Mouse (Mus musculus) heart, adult 2 months (tissue): ENCODE measurements around the gene Ddx23. TPM values are rescaled to one million over a fixed set of nuclear protein-coding genes. Genes with fewer than 3 reads are reported as not detected.

Source experiments
- DNase-seq, 2 experiments: peaks; one replicate each; pipeline ENCODE4 v3.0.0; 2021
- H3K27ac ChIP-seq: fragments of 200-600 bp; 2 replicates; pipeline ENCODE4 v1.8.1; 2022
- H3K27me3 ChIP-seq: fragments of 200-500 bp; 2 replicates; pipeline ENCODE4 v1.6.1; 2012; ENCODE audit warnings: mild to moderate bottlenecking, low read length, inconsistent platforms, mixed read lengths; ENCODE audit not compliant: control insufficient read depth, insufficient read depth
- H3K36me3 ChIP-seq: fragments of 200-500 bp; 2 replicates; pipeline ENCODE4 v1.6.1; 2012; ENCODE audit warnings: low read length, inconsistent platforms; ENCODE audit not compliant: control insufficient read depth, insufficient read depth
- H3K4me1 ChIP-seq: fragments of 200-500 bp; 2 replicates; pipeline ENCODE4 v1.6.1; 2011; ENCODE audit warnings: low read length; ENCODE audit not compliant: control insufficient read depth, insufficient read depth
- H3K4me3 ChIP-seq: fragments of 200-600 bp; 2 replicates; pipeline ENCODE4 v1.8.1; 2022
- H3K79me2 ChIP-seq: fragments of 200-500 bp; replicated peaks from 2 replicates; pipeline ENCODE4 v1.6.1; 2012; ENCODE audit warnings: mild to moderate bottlenecking, inconsistent platforms, low read length, moderate library complexity, mixed read lengths; ENCODE audit not compliant: control insufficient read depth, insufficient read depth
- H3K9ac ChIP-seq: fragments of 200-500 bp; 2 replicates; pipeline ENCODE4 v1.6.1; 2012; ENCODE audit warnings: low read depth, mild to moderate bottlenecking, control low read depth, inconsistent platforms, low read length, mixed read lengths
- CTCF ChIP-seq: fragments of 200-600 bp; IDR thresholded peaks from 2 replicates; pipeline ENCODE4 v1.8.1; 2022; ENCODE audit warnings: antibody characterized with exemption, mild to moderate bottlenecking, moderate library complexity
- EP300 ChIP-seq: fragments of 200-500 bp; IDR thresholded peaks from 2 replicates; pipeline ENCODE4 v1.6.1; 2011; ENCODE audit warnings: low read depth, low read length, control low read depth; ENCODE audit not compliant: insufficient read depth
- POLR2A ChIP-seq: fragments of 200-500 bp; IDR thresholded peaks from 2 replicates; pipeline ENCODE4 v1.6.1; 2011; ENCODE audit warnings: mild to moderate bottlenecking, low read depth, low read length, control low read depth; ENCODE audit not compliant: insufficient read depth
- WGBS: fragments of 180-500 bp; shearing (Covaris S2); methylation state at CpG from one replicate; pipeline ENCODE4 v1.1.7; 2018; 5-methylcytosine and 5-hydroxymethylcytosine counted together
- intact Hi-C: fragments of 180-260 bp; cut with DNase I; formaldehyde crosslinking; loops from one replicate; pipeline ENCODE4 v1.15.1; 2025
- polyA plus RNA-seq: library from polyadenylated mRNA; depleted of rRNA; stranded (reverse); fragments of >200 nt; gene quantifications from 2 replicates; pipeline ENCODE4 v1.2.3, GENCODE M21; 2012
- total RNA-seq, 2 experiments: library from RNA; stranded (reverse); gene quantifications; 2 replicates each; pipeline ENCODE4 v1.2.3; 2021

The Ddx23 gene
- total and polyA plus RNA-seq, 3 experiments: 18.9 to 55.4 (median 47.9) TPM

- H3K4me3 ChIP-seq: peak overlapping the region; percentile 76
- peak overlapping the region; percentile 48 for H3K9ac ChIP-seq
- no peak for TF ChIP-seq EP300
- TF ChIP-seq POLR2A: no peak
- no peak for TF ChIP-seq CTCF
- H3K27me3 ChIP-seq: no peaks in the 10 kb centered on the region
- H3K36me3 ChIP-seq: no peaks in the 10 kb centered on the region
- peaks cover 7% of the 10 kb centered on the region for H3K4me1 ChIP-seq
- H3K79me2 ChIP-seq: no peaks in the 10 kb centered on the region
- H3K27ac ChIP-seq: no peak overlapping the region
- no peak for DNase-seq
- 2% methylated on average over 9 of the region's 9 CpGs for WGBS
- intact Hi-C loops: no loop called here
Measured at GRCm38 (mm10) chr15:98676471-98676870, 13.8 kb upstream of the Ddx23 start.

GRCm38 (mm10) chr15:98675634-98676250 is 13.0 kb upstream of the Ddx23 start:
- Histone ChIP-seq H3K79me2 (no peaks in the 10 kb centered on the region), H3K9ac (no peak overlapping the region), H3K4me3 (peak overlapping the region; percentile 76; the same call in 1 of the 2 replicates), H3K27me3 (no peaks in the 10 kb centered on the region), H3K27ac (no peak overlapping the region), H3K4me1 (peaks cover 7% of the 10 kb centered on the region), H3K36me3 (no peaks in the 10 kb centered on the region)
- TF ChIP-seq POLR2A (no peak), EP300 (no peak), CTCF (no peak)
- WGBS: 11% methylated on average over 14 of the region's 14 CpGs
- intact Hi-C loops: no loop called here
- no peak for DNase-seq

- no peaks in the 10 kb centered on the region for H3K36me3 ChIP-seq
- TF ChIP-seq POLR2A (no peak), EP300 (no peak), CTCF (no peak)
- no peaks in the 10 kb centered on the region for H3K79me2 ChIP-seq
- no peak overlapping the region for H3K27ac ChIP-seq
- H3K4me1 ChIP-seq: peaks cover 7% of the 10 kb centered on the region
- 36% methylated on average over 11 of the region's 11 CpGs for WGBS
- no peak overlapping the region for H3K4me3 ChIP-seq
- H3K27me3 ChIP-seq: no peaks in the 10 kb centered on the region
- H3K9ac ChIP-seq: no peak overlapping the region
- intact Hi-C loops: no loop called here
- DNase-seq: no peak
Measured at GRCm38 (mm10) chr15:98674994-98675545, 12.4 kb upstream of the Ddx23 start.

DNA sequence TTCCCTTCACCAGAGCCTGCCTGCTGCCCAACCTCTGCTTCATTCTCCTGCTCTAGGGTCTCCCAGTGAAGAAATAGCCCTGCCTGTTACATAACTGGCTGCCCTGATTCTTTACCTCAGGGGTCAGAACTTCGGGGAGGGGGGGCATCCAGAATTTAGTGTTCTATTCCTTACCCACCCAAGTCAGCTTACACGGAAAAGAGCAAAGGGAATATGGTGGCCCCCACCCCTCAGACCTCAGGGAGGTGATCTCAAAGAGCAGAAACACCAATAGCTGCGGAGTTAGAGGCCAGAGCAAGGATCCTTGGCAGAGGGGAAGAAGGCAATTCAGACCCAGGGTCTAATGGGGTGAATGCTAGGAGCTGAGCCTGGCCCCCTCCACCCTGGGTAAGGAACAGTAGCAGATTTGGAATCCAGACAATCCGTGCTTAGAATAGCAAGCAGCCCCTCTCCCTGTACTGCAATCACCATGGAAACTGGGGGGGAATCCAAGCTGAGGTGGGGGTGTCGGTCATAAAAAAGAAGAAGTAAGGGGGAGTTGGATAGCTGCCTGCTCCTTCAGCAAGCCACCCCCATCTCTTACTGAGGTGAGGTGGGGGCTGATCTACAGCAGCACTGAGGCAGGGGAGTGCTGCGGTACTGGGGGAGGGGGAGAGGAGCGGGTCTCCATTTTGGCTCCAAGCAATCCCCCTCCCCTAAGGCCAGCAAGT is 11.7 kb upstream of the Ddx23 start:
- 61% methylated on average over 7 of the region's 7 CpGs for WGBS
- H3K4me3 ChIP-seq: no peak overlapping the region
- DNase-seq: no peak
- no peak overlapping the region for H3K9ac ChIP-seq
- no peak overlapping the region for H3K27ac ChIP-seq
- intact Hi-C loops: no loop called here
- TF ChIP-seq CTCF (no peak), EP300 (no peak), POLR2A (no peak)
- H3K27me3 ChIP-seq: no peaks in the 10 kb centered on the region
- H3K79me2 ChIP-seq: no peaks in the 10 kb centered on the region
- H3K4me1 ChIP-seq: peaks cover 7% of the 10 kb centered on the region
- H3K36me3 ChIP-seq: no peaks in the 10 kb centered on the region

- no peak for TF ChIP-seq EP300
- TF ChIP-seq POLR2A: no peak
- TF ChIP-seq CTCF: no peak
- Histone ChIP-seq H3K4me1 (peaks cover 7% of the 10 kb centered on the region), H3K36me3 (no peaks in the 10 kb centered on the region), H3K27ac (no peak overlapping the region), H3K9ac (no peak overlapping the region), H3K79me2 (no peaks in the 10 kb centered on the region), H3K4me3 (no peak overlapping the region), H3K27me3 (no peaks in the 10 kb centered on the region)
- 91% methylated on average over 7 of the region's 7 CpGs for WGBS
- intact Hi-C loops: no loop called here
- DNase-seq: no peak
Measured at GRCm38 (mm10) chr15:98673732-98674131, 11.0 kb upstream of the Ddx23 start.

DNA sequence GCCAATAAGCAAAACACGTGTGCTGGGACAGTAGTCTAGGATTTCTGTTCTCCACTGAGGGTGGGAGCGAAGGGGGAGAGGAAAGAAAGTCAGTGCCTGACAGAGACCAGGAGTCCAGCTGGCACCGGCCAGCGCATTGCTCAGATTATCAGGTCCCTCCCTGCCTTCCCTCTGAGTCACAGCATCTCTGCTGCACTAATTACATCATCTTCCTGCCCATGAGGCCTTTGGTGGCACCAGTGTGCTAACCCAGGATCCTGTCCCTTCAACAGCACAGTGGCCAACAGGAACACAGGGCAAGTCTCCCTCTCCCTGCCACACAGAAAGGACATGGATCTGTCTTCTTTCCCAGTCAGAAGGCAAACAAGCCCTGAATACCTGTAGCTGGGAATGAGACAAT is 9.9 kb upstream of the Ddx23 start:
- intact Hi-C loops: no loop called here
- TF ChIP-seq POLR2A: no peak
- TF ChIP-seq EP300: no peak
- no peak for TF ChIP-seq CTCF
- H3K4me3 ChIP-seq: no peak overlapping the region
- H3K79me2 ChIP-seq: no peaks in the 10 kb centered on the region
- 17% methylated on average over 4 of the region's 4 CpGs for WGBS
- H3K4me1 ChIP-seq: peaks cover 7% of the 10 kb centered on the region
- no peak overlapping the region for H3K9ac ChIP-seq
- no peak overlapping the region for H3K27ac ChIP-seq
- H3K27me3 ChIP-seq: no peaks in the 10 kb centered on the region
- no peaks in the 10 kb centered on the region for H3K36me3 ChIP-seq
- peak in 1 of 2 experiments; percentile 51 for DNase-seq
